Mouse (Mus musculus) forebrain, embryonic 12.5 days (tissue): ENCODE results near the gene Coa3. TPM values are rescaled to one million over a fixed set of nuclear protein-coding genes. Genes with fewer than 3 reads are reported as not detected.
A peak's percentile ranks its signal among the peaks of the same experiment; 100 is the strongest.

ENCODE experiments used
- ATAC-seq: fragments of 200-750 bp; cut with Nextera tagmentation; 2 replicates; pipeline ENCODE4 v1.8.0; 2017; ENCODE audit warnings: moderate TSS enrichment; ENCODE audit not compliant: low FRiP score
- H3K27ac ChIP-seq: fragments of 300-500 bp; sonication (generic); 2 replicates; pipeline ENCODE4 v1.5.1; 2016; ENCODE audit warnings: mild to moderate bottlenecking
- H3K27me3 ChIP-seq: fragments of 300-500 bp; sonication (generic); 2 replicates; pipeline ENCODE4 v1.6.1; 2016; ENCODE audit warnings: mild to moderate bottlenecking
- H3K36me3 ChIP-seq: fragments of 300-500 bp; sonication (generic); replicated peaks from 2 replicates; pipeline ENCODE4 v1.6.1; 2016; ENCODE audit warnings: mild to moderate bottlenecking
- H3K4me1 ChIP-seq: fragments of 300-500 bp; sonication (generic); 2 replicates; pipeline ENCODE4 v1.6.1; 2016
- H3K4me2 ChIP-seq: fragments of 300-500 bp; sonication (generic); 2 replicates; pipeline ENCODE4 v1.6.1; 2016; ENCODE audit warnings: mild to moderate bottlenecking, moderate library complexity
- H3K4me3 ChIP-seq: fragments of 300-500 bp; sonication (generic); replicated peaks from 2 replicates; pipeline ENCODE4 v1.5.1; 2016; ENCODE audit warnings: mild to moderate bottlenecking
- H3K9ac ChIP-seq: fragments of 300-500 bp; sonication (generic); 2 replicates; pipeline ENCODE4 v1.6.1; 2016; ENCODE audit warnings: mild to moderate bottlenecking
- H3K9me3 ChIP-seq: fragments of 300-500 bp; sonication (generic); 2 replicates; pipeline ENCODE4 v1.6.1; 2016
- WGBS: fragments of 180-500 bp; shearing (Covaris S2); methylation state at CpG from one replicate; pipeline ENCODE4 v1.1.7; 2016; 5-methylcytosine and 5-hydroxymethylcytosine counted together
- polyA plus RNA-seq: library from polyadenylated mRNA; unstranded; fragments of >200 nt; fragmentation: Nextera tagmentation; extraction: Ambion mirVana; gene quantifications from 2 replicates; pipeline ENCODE4 v1.2.1, GENCODE M21; 2016

Gene Coa3
- polyA plus RNA-seq, 1 experiment from 2014 or later = 183 TPM

- ATAC-seq = no peak
- WGBS = 42% methylated on average over 4 of the region's 4 CpGs
- Histone ChIP-seq H3K9ac (no peak overlapping the region), H3K36me3 (no peaks in the 10 kb centered on the region), H3K27me3 (peaks cover 52% of the 10 kb centered on the region), H3K9me3 (no peaks in the 10 kb centered on the region), H3K4me3 (no peak overlapping the region), H3K4me1 (peaks cover 18% of the 10 kb centered on the region), H3K4me2 (no peak overlapping the region), H3K27ac (no peak overlapping the region)
Observed at GRCm38 (mm10) chr11:101245071-101245470, 33.8 kb downstream of the Coa3 start.

- H3K27me3 ChIP-seq = 0 out of 2 replicates have a peak, but pooled peaks cover 5% of the 10 kb centered on the region
- 57% methylated on average over 5 of the region's 5 CpGs for WGBS
- no peak overlapping the region for H3K4me3 ChIP-seq
- no peak overlapping the region for H3K4me2 ChIP-seq
- no peak overlapping the region for H3K27ac ChIP-seq
- H3K9ac ChIP-seq = no peak overlapping the region
- no peak for ATAC-seq
- no peaks in the 10 kb centered on the region for H3K9me3 ChIP-seq
- H3K36me3 ChIP-seq = no peaks in the 10 kb centered on the region
- H3K4me1 ChIP-seq = no peaks in the 10 kb centered on the region
Observed at GRCm38 (mm10) chr11:101238071-101238647, 40.8 kb downstream of the Coa3 start.

GRCm38 (mm10) chr11:101236782-101237181, 42.1 kb downstream of the Coa3 start:
- H3K27ac ChIP-seq = no peak overlapping the region
- H3K4me2 ChIP-seq = no peak overlapping the region
- H3K9me3 ChIP-seq = no peaks in the 10 kb centered on the region
- WGBS = 92% methylated on average over 5 of the region's 5 CpGs
- no peak overlapping the region for H3K9ac ChIP-seq
- no peak for ATAC-seq
- no peak overlapping the region for H3K4me3 ChIP-seq
- H3K36me3 ChIP-seq = no peaks in the 10 kb centered on the region
- H3K4me1 ChIP-seq = no peaks in the 10 kb centered on the region
- H3K27me3 ChIP-seq = no peaks in the 10 kb centered on the region

GRCm38 (mm10) chr11:101235429-101235828, 43.5 kb downstream of the Coa3 start:
- peaks cover 12% of the 10 kb centered on the region for H3K4me1 ChIP-seq
- H3K36me3 ChIP-seq = no peaks in the 10 kb centered on the region
- no peaks in the 10 kb centered on the region for H3K9me3 ChIP-seq
- H3K9ac ChIP-seq = no peak overlapping the region
- no peak overlapping the region for H3K4me3 ChIP-seq
- no peak overlapping the region for H3K27ac ChIP-seq
- peaks cover 6% of the 10 kb centered on the region; the same call in 1 of the 2 replicates for H3K27me3 ChIP-seq
- no peak for ATAC-seq
- no peak overlapping the region for H3K4me2 ChIP-seq

GRCm38 (mm10) chr11:101234124-101234523, 44.8 kb downstream of the Coa3 start:
- no peak overlapping the region for H3K4me3 ChIP-seq
- H3K9me3 ChIP-seq = no peaks in the 10 kb centered on the region
- ATAC-seq = no peak
- no peak overlapping the region for H3K4me2 ChIP-seq
- H3K27me3 ChIP-seq = peaks cover 6% of the 10 kb centered on the region
- no peak overlapping the region for H3K9ac ChIP-seq
- H3K36me3 ChIP-seq = no peaks in the 10 kb centered on the region
- peaks cover 20% of the 10 kb centered on the region for H3K4me1 ChIP-seq
- no peak overlapping the region for H3K27ac ChIP-seq

GRCm38 (mm10) chr11:101233240-101233639, 45.7 kb downstream of the Coa3 start:
- no peak for ATAC-seq
- no peak overlapping the region for H3K27ac ChIP-seq
- no peak overlapping the region for H3K9ac ChIP-seq
- H3K27me3 ChIP-seq = peaks cover 6% of the 10 kb centered on the region
- 97% methylated on average over 1 of the region's 1 CpGs for WGBS
- no peaks in the 10 kb centered on the region for H3K9me3 ChIP-seq
- no peak overlapping the region for H3K4me2 ChIP-seq
- H3K4me3 ChIP-seq = no peak overlapping the region
- H3K36me3 ChIP-seq = no peaks in the 10 kb centered on the region
- H3K4me1 ChIP-seq = peaks cover 20% of the 10 kb centered on the region

GRCm38 (mm10) chr11:101232010-101232839, 46.7 kb downstream of the Coa3 start:
- Histone ChIP-seq H3K36me3 (no peaks in the 10 kb centered on the region), H3K4me1 (peaks cover 20% of the 10 kb centered on the region), H3K9me3 (no peaks in the 10 kb centered on the region), H3K4me3 (no peak overlapping the region), H3K27me3 (peaks cover 15% of the 10 kb centered on the region), H3K4me2 (no peak overlapping the region), H3K9ac (no peak overlapping the region), H3K27ac (no peak overlapping the region)
- WGBS = 62% methylated on average over 6 of the region's 6 CpGs
- no peak for ATAC-seq

- Histone ChIP-seq H3K9ac (no peak overlapping the region), H3K36me3 (no peaks in the 10 kb centered on the region), H3K4me2 (peak overlapping the region; percentile 8; the same call in 1 of the 2 replicates), H3K4me3 (no peak overlapping the region), H3K4me1 (peaks cover 23% of the 10 kb centered on the region), H3K27me3 (peaks cover 15% of the 10 kb centered on the region), H3K9me3 (no peaks in the 10 kb centered on the region), H3K27ac (0 out of 2 replicates have a peak overlapping the region, but pooled peaks have one; percentile 25)
- no peak for ATAC-seq
- WGBS = 13% methylated on average over 18 of the region's 18 CpGs
Observed at GRCm38 (mm10) chr11:101230991-101231871, 47.7 kb downstream of the Coa3 start.

GRCm38 (mm10) chr11:101230526-101230925, 48.4 kb downstream of the Coa3 start:
- 13% methylated on average over 5 of the region's 5 CpGs for WGBS
- no peak for ATAC-seq
- H3K4me2 ChIP-seq = no peak overlapping the region

GRCm38 (mm10) chr11:101230061-101230511, 48.8 kb downstream of the Coa3 start:
- peaks cover 19% of the 10 kb centered on the region for H3K27me3 ChIP-seq
- no peaks in the 10 kb centered on the region for H3K9me3 ChIP-seq
- H3K27ac ChIP-seq = 0 out of 2 replicates have a peak overlapping the region, but pooled peaks have one; percentile 25
- H3K4me2 ChIP-seq = no peak overlapping the region
- H3K36me3 ChIP-seq = no peaks in the 10 kb centered on the region
- 40% methylated on average over 2 of the region's 2 CpGs for WGBS
- ATAC-seq = no peak
- no peak overlapping the region for H3K4me3 ChIP-seq
- no peak overlapping the region for H3K9ac ChIP-seq
- peaks cover 32% of the 10 kb centered on the region for H3K4me1 ChIP-seq

More at GRCm38 (mm10) chr11:101230526-101230925, 48.4 kb downstream of the Coa3 start:
- H3K27ac ChIP-seq = 0 out of 2 replicates have a peak overlapping the region, but pooled peaks have one; percentile 25
- peaks cover 15% of the 10 kb centered on the region for H3K27me3 ChIP-seq
- H3K4me3 ChIP-seq = no peak overlapping the region
- peaks cover 28% of the 10 kb centered on the region for H3K4me1 ChIP-seq
- H3K9ac ChIP-seq = no peak overlapping the region
- H3K9me3 ChIP-seq = no peaks in the 10 kb centered on the region
- no peaks in the 10 kb centered on the region for H3K36me3 ChIP-seq

GRCm38 (mm10) chr11:101229361-101229900, 49.5 kb downstream of the Coa3 start:
- H3K9ac ChIP-seq = no peak overlapping the region
- peaks cover 19% of the 10 kb centered on the region for H3K27me3 ChIP-seq
- WGBS = 26% methylated on average over 8 of the region's 8 CpGs
- ATAC-seq = no peak
- H3K4me3 ChIP-seq = no peak overlapping the region
- H3K9me3 ChIP-seq = no peaks in the 10 kb centered on the region
- H3K4me2 ChIP-seq = no peak overlapping the region
- H3K4me1 ChIP-seq = peaks cover 32% of the 10 kb centered on the region
- H3K27ac ChIP-seq = no peak overlapping the region
- no peaks in the 10 kb centered on the region for H3K36me3 ChIP-seq
